Mouse (Mus musculus) liver, embryonic 15.5 days (tissue): ENCODE measurements around the gene Spta1. TPM values are rescaled to one million over a fixed set of nuclear protein-coding genes. Genes with fewer than 3 reads are reported as not detected.

Experiments used
- ATAC-seq: fragments of 200-750 bp; cut with Nextera tagmentation; 2 replicates; pipeline ENCODE4 v1.8.0; 2017; ENCODE audit warnings: moderate number of reproducible peaks, mild to moderate bottlenecking, moderate library complexity; ENCODE audit not compliant: insufficient read depth
- H3K27ac ChIP-seq: fragments of 300-500 bp; sonication (generic); replicated peaks from 2 replicates; pipeline ENCODE4 v1.5.1; 2015; ENCODE audit warnings: mild to moderate bottlenecking, inconsistent platforms
- H3K27me3 ChIP-seq: fragments of 300-500 bp; sonication (generic); 2 replicates; pipeline ENCODE4 v1.6.1; 2015; ENCODE audit warnings: mild to moderate bottlenecking, inconsistent platforms
- H3K36me3 ChIP-seq: fragments of 300-500 bp; sonication (generic); replicated peaks from 2 replicates; pipeline ENCODE4 v1.6.1; 2015; ENCODE audit warnings: moderate library complexity, mild to moderate bottlenecking, inconsistent platforms
- H3K4me1 ChIP-seq: fragments of 300-500 bp; sonication (generic); replicated peaks from 2 replicates; pipeline ENCODE4 v1.6.1; 2015; ENCODE audit warnings: inconsistent platforms
- H3K4me2 ChIP-seq: fragments of 300-500 bp; sonication (generic); 2 replicates; pipeline ENCODE4 v1.6.1; 2015; ENCODE audit warnings: moderate library complexity, mild to moderate bottlenecking, inconsistent platforms
- H3K4me3 ChIP-seq: fragments of 300-500 bp; sonication (generic); replicated peaks from 2 replicates; pipeline ENCODE4 v1.5.1; 2015; ENCODE audit warnings: mild to moderate bottlenecking, inconsistent platforms
- H3K9ac ChIP-seq: fragments of 300-500 bp; sonication (generic); 2 replicates; pipeline ENCODE4 v1.6.1; 2015; ENCODE audit warnings: moderate library complexity, mild to moderate bottlenecking, inconsistent platforms
- H3K9me3 ChIP-seq: fragments of 300-500 bp; sonication (generic); replicated peaks from 2 replicates; pipeline ENCODE4 v1.6.1; 2016; ENCODE audit warnings: inconsistent platforms
- WGBS: fragments of 180-500 bp; shearing (Covaris S2); methylation state at CpG from one replicate; pipeline ENCODE4 v1.1.7; 2015; ENCODE audit warnings: mixed read lengths; ENCODE audit not compliant: insufficient replicate concordance; 5-methylcytosine and 5-hydroxymethylcytosine counted together
- polyA plus RNA-seq: library from polyadenylated mRNA; unstranded; fragments of >200 nt; fragmentation: Nextera tagmentation; extraction: Ambion mirVana; gene quantifications from 2 replicates; pipeline ENCODE4 v1.2.1, GENCODE M21; 2015

Gene Spta1
- polyA plus RNA-seq, 1 experiment from 2014 or later = 32.8 TPM

- H3K9me3 ChIP-seq = no peaks in the 10 kb centered on the region
- peaks cover 32% of the 10 kb centered on the region for H3K36me3 ChIP-seq
- H3K4me2 ChIP-seq = no peak within 1 kb of the TSS
- no peak within 1 kb of the TSS for H3K4me3 ChIP-seq
- no peak within 1 kb of the TSS for H3K9ac ChIP-seq
- 72% methylated on average over 3 of the region's 3 CpGs for WGBS
- ATAC-seq = no peak
- no peaks in the 10 kb centered on the region for H3K4me1 ChIP-seq
- H3K27me3 ChIP-seq = no peaks in the 10 kb centered on the region
- H3K27ac ChIP-seq = no peak within 1 kb of the TSS
Measured at GRCm38 (mm10) chr1:174251961-174252360, 79.4 kb downstream of the Spta1 start, which contains the start of gene Olfr419. Gene Olfr419, minus strand, starts transcription at chr1:174252061.

- H3K36me3 ChIP-seq = no peaks in the 10 kb centered on the region
- H3K4me3 ChIP-seq = no peak overlapping the region
- no peak overlapping the region for H3K27ac ChIP-seq
- no peaks in the 10 kb centered on the region for H3K27me3 ChIP-seq
- H3K4me1 ChIP-seq = no peaks in the 10 kb centered on the region
- ATAC-seq = no peak
- H3K4me2 ChIP-seq = no peak overlapping the region
- WGBS = 65% methylated on average over 4 of the region's 4 CpGs
- no peak overlapping the region for H3K9ac ChIP-seq
- no peaks in the 10 kb centered on the region for H3K9me3 ChIP-seq
Measured at GRCm38 (mm10) chr1:174267816-174268215, 95.2 kb downstream of the Spta1 start.

GRCm38 (mm10) chr1:174269162-174269561 is 96.6 kb downstream of the Spta1 start:
- Histone ChIP-seq H3K27ac (no peak overlapping the region), H3K36me3 (no peaks in the 10 kb centered on the region), H3K4me2 (no peak overlapping the region), H3K4me1 (no peaks in the 10 kb centered on the region), H3K9me3 (no peaks in the 10 kb centered on the region), H3K27me3 (no peaks in the 10 kb centered on the region), H3K4me3 (no peak overlapping the region), H3K9ac (no peak overlapping the region)
- no peak for ATAC-seq
- WGBS = 22% methylated on average over 4 of the region's 4 CpGs

GRCm38 (mm10) chr1:174270643-174271042 is 98.1 kb downstream of the Spta1 start:
- Histone ChIP-seq H3K9me3 (no peaks in the 10 kb centered on the region), H3K9ac (no peak overlapping the region), H3K27me3 (no peaks in the 10 kb centered on the region), H3K4me2 (no peak overlapping the region), H3K4me1 (no peaks in the 10 kb centered on the region), H3K4me3 (no peak overlapping the region), H3K36me3 (no peaks in the 10 kb centered on the region), H3K27ac (no peak overlapping the region)
- ATAC-seq = no peak
- WGBS = 51% methylated on average over 3 of the region's 3 CpGs

Other genes with a start within 250 kb of the Spta1 start
- 3.5 and 4.7 TPM in 2 replicates for gene Mndal, start 230.3 kb upstream of the Spta1 start, polyA plus RNA-seq
- 2.0 and 3.0 TPM in 2 replicates for gene Ifi203, start 230.1 kb upstream of the Spta1 start, polyA plus RNA-seq
- gene Ifi202b, start 190.0 kb upstream of the Spta1 start, polyA plus RNA-seq = not detected in 2 replicates
- gene Ifi205, start 141.0 kb upstream of the Spta1 start, polyA plus RNA-seq = 0.84 and 0.88 TPM in 2 replicates
- 0.10 and 0.21 TPM in 2 replicates for gene Olfr433, start 132.1 kb upstream of the Spta1 start, polyA plus RNA-seq
- not detected in 2 replicates for gene Olfr432, start 123.6 kb upstream of the Spta1 start, polyA plus RNA-seq
- not detected in 2 replicates for gene Olfr430, start 106.2 kb upstream of the Spta1 start, polyA plus RNA-seq
- gene Olfr429, start 88.4 kb upstream of the Spta1 start, polyA plus RNA-seq = not detected in 2 replicates
- gene Olfr427, start 75.9 kb upstream of the Spta1 start, polyA plus RNA-seq = not detected in 2 replicates
- not detected in 2 replicates for gene Olfr231, start 51.6 kb upstream of the Spta1 start, polyA plus RNA-seq
- not detected in 2 replicates for gene Olfr424, start 41.3 kb upstream of the Spta1 start, polyA plus RNA-seq
- gene Olfr420, start 17.1 kb upstream of the Spta1 start, polyA plus RNA-seq = 0.58 and 0.59 TPM in 2 replicates
- gene Olfr419, start 79.3 kb downstream of the Spta1 start, polyA plus RNA-seq = 0.06 and 0.12 TPM in 2 replicates
- gene Mptx1, start 157.7 kb downstream of the Spta1 start, polyA plus RNA-seq = not detected in 2 replicates
- not detected in 2 replicates for gene Olfr417, start 192.3 kb downstream of the Spta1 start, polyA plus RNA-seq
- gene Olfr248, start 218.3 kb downstream of the Spta1 start, polyA plus RNA-seq = not detected in 2 replicates